Mouse (Mus musculus): ENCODE measurements at regions not wholly inside any gene's neighbourhood (a gene's known extent, or its start where the extent isn't known, plus 50 kb on each side); places are given as distances from the start of the nearest gene placed in this dataset.

GRCm38 (mm10) chr15:52954715-52955593 lies 929.8 kb upstream of the Gm7489 start:
- no peak for DNase-seq (ENCODE audit: extremely low spot score in 1 of 2, low spot score in 1 of 2)

GRCm38 (mm10) chr15:52959711-52960110 lies 925.0 kb upstream of the Gm7489 start:
- no peak for DNase-seq (ENCODE audit: extremely low spot score in 1 of 2, low spot score in 1 of 2)

DNA sequence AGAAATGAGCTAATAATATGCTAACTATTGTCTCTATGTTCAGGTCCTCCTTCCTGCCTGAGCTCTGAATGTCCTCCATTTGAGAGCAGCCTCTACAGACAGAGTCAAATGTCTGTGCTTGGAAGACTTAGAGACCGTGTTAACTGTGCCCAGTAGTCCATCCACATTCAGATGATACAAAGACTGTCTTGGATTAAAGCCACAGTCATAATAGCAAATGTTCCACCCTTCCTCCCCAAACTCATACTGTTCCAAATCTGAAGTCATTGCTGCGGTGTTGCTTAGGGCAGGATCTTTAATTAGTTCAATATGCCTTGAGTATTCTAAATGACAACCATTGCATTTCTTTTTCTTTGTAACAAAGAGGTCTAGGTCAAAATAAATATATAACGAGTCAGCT lies 923.2 kb upstream of the Gm7489 start:
- DNase-seq (ENCODE audit: extremely low spot score in 1 of 2, low spot score in 1 of 2) = no peak

DNA sequence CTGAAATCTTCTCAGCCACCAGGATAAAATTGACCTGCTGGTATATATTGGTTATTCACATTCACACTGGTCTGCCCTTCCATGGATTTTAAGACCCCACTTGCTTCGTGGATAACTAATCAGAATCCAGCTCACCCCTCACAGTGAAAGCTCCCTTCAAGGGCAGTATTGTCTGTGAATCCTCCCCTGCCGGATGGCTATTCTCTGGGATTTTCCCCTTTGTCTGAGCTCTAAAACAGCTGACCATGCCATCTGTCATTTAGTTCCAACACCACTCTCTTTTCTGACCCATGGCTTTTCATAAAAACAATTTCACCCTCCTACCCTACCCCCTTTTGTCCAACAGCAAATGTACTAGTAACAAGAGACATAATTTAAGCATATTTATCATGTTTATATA lies 920.8 kb upstream of the Gm7489 start:
- DNase-seq (ENCODE audit: extremely low spot score in 1 of 2, low spot score in 1 of 2) = no peak

DNA sequence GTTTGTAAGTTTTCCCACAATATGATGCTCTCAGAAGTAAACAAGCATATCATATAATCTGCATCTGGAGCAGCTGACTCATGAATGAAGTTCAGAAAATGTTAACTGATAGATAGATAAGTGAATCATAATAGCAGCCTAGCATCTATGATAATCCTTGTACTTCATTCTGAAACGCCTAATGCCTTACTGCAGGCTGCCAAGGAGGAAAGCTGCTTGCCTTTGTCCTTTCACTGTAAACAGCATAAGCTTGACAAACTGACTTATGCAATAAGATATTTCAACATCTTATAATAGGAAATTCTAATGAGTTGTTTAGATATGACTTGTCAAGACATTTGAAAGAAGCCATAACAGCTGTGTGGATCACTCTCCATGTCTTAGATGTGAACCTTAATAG lies 920.3 kb upstream of the Gm7489 start:
- no peak for DNase-seq (ENCODE audit: extremely low spot score in 1 of 2, low spot score in 1 of 2)

DNA sequence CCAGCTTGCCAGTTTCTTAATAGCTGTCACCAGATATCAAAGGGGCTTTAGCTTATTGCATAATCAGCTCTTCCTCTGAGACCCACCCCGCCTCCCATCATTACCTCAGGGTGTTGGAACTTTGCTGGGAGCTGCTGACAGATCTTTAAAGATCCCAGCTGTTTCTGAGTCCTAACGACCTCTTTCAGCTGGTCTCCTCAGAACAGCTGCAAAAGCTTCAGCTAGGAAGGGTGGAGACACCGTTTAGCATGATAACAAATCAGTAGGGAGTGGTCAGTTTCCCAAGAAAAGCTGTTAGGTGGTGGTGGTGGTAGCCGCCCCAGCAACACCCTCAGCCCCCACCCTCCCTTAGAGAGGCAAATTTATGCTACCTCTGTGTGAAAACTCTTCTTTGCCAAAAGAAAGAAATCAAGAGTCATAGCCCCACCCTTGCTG lies 916.9 kb upstream of the Gm7489 start:
- no peak for DNase-seq (ENCODE audit: extremely low spot score in 1 of 2, low spot score in 1 of 2)

DNA sequence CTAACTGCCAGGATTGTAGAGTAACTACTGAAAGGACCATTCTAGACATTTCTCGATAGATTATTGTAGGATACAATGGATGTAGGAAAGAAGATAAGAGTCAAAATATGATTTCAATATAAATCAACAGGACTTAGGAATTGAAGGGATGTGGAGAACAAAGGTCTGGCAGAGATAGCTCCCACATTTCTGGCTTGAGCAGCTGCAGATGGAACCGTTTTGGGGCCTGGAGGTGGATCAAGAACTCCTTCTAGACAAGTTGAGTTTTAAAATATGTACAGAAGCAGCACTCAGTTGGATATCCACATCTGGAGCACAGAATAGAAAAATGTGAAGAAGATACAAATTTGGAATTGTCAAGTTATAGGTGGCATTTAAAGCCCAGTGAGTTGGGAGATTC lies 901.9 kb upstream of the Gm7489 start:
- no peak for DNase-seq (ENCODE audit: extremely low spot score in 1 of 2, low spot score in 1 of 2)

DNA sequence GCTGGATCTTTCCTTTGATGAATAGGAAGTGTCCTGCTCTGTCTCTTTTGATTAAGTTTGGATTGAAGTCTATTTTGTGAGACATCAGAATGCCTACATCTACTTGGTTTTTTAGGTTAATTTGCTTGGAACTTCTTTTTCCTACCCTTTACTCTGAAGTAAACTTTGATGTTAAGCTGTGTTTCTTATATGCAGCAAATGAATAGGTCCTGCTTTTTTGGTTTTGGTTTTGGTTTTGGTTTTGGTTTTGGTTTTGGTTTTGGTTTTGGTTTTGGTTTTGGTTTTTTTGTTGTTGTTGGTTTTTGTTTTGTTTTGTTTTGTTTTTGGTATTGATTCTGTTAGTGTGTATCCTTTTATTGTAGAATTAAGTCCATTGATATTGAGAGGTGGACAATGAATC lies 894.1 kb upstream of the Gm7489 start:
- no peak for DNase-seq (ENCODE audit: extremely low spot score in 1 of 2, low spot score in 1 of 2)

DNA sequence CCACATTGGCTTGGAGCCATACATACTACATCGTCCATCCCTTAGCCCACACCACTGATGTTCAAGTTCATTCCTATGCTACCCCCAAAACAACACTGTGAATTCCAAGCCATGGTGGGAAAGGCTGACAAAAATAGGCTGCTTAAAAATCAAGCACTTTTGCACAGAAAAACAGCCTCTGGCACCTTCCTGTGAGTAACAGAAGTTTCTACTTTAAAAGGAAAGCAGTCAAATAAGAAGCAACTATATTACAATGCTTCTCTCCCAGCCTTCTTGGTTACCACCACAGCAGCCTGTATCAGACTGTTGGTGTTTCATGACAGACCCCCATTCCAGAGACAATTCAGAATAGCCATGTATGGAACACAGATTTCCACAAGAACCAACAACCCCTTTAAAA lies 890.4 kb upstream of the Gm7489 start:
- no peak for DNase-seq (ENCODE audit: extremely low spot score in 1 of 2, low spot score in 1 of 2)

- DNase-seq (ENCODE audit: extremely low spot score in 1 of 2, low spot score in 1 of 2) = no peak
Observed at GRCm38 (mm10) chr15:52999200-52999599, 885.5 kb upstream of the Gm7489 start.

DNA sequence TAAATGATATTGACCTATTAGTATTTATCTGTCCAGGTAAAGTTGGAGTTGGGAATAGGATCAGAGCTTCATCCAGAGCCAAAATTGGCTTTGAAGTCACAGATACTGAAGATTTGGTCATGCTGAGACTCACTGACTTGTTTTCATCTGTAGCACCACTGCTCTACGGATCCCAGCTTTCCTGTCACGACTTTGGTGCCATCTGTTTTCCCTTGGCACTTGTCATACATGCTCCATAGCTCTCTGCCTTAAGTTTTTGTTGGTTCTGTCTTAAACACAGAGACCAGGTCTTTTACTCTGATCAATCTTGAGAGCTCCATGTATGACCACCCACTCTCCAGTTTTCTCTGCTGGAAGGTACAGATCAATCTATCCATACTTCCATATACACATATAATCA lies 884.9 kb upstream of the Gm7489 start:
- no peak for DNase-seq (ENCODE audit: extremely low spot score in 1 of 2, low spot score in 1 of 2)

GRCm38 (mm10) chr15:53001429-53001828 lies 883.3 kb upstream of the Gm7489 start:
- no peak for DNase-seq (ENCODE audit: extremely low spot score in 1 of 2, low spot score in 1 of 2)

DNA sequence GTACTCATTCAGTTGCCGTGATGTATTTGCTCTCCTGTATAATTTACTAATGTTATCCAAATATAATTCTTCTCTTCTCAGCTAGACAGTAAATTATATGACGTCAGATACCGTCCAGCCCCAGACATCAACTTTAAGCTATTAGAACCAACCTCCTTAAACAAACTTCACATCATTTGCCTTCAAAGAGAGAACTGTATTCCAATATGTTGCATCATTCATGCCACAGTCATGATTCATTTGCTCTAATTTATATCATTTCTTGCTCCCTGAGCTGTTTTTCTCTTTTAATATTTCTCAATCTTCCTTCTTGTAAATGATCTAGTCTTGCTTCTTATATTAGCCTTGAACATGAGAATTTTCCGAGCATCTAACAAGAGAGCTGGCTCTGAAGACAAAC lies 882.7 kb upstream of the Gm7489 start:
- no peak for DNase-seq (ENCODE audit: extremely low spot score in 1 of 2, low spot score in 1 of 2)

DNA sequence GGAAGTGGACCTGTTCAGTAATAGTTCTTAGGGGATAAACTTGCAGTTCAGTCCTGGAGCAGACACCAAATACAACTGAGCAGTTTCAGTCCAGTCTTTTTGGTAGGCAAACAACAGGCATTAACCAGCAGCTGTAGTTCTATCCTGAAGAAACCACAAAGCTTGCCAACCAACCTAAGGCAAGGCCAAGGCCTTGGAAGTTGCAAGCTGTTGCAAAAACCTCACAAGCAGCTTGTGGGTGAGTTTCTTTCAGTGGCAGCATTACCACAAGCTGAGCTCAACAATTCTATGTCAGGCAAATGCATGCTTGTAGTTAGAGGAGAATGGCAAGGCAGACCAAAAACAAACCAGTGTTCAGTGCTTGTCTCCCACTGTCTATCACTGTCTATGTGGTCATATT lies 880.6 kb upstream of the Gm7489 start:
- DNase-seq (ENCODE audit: extremely low spot score in 1 of 2, low spot score in 1 of 2) = no peak

DNA sequence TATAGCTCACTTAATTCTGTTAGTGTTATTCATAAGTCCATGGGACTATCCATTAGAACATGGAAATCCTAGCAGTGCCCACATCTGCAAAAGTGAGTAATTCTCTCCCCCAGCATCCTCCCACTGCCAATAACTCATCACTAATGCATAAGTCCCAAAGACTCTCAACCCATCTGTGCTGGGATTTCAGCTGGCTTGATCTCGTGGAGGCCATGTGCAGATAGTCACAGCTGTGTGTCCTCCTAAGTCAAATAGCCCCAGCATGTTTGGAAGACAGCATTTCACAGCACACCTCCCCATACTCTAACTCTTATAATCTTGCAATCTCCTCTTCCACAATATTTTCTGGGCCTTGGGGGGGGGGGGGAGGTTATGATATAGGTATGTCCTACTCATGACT lies 877.9 kb upstream of the Gm7489 start:
- DNase-seq (ENCODE audit: extremely low spot score in 1 of 2, low spot score in 1 of 2) = no peak

DNA sequence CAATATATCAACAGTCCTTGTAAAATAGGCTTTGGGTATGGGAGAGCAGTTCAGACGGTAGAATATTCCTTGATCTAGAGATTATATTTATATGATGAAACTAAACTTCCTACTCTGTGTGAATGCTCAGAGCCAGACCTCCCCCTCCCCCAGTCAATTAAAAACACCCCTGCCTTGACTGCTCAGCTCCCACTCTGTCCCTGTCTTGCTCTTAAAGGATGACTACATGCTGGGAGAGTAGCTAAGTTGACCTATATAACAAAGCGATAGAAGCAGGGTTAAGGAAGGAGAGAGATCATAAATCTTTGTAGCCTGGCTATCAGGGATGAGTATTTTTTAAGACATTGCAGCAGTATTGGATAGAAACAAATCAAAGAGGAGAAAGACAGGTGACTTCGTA lies 875.4 kb upstream of the Gm7489 start:
- DNase-seq (ENCODE audit: extremely low spot score in 1 of 2, low spot score in 1 of 2) = no peak
